Mouse (Mus musculus): ENCODE measurements around the gene S100a10.

- TF ChIP-seq POLR2A (IDR thresholded peaks at IDR 0.05; ENCODE audit: borderline replicate concordance, insufficient read depth, low read length) (no peak), CTCF (IDR thresholded peaks at IDR 0.05; ENCODE audit: borderline replicate concordance, insufficient read depth, low read depth, low read length) (no peak)
These were observed 48.0 kb upstream of the S100a10 start for GRCm38 (mm10) chr3:93506881-93507325.

Measured in cerebellum, adult 2 months (tissue).